Mouse (Mus musculus) neural tube, embryonic 14.5 days (tissue): ENCODE measurements at regions not wholly inside any gene's neighbourhood (a gene's known extent, or its start where the extent isn't known, plus 50 kb on each side); places are given as distances from the start of the nearest gene placed in this dataset.

Experiments used
- ATAC-seq: fragments of 200-750 bp; cut with Nextera tagmentation; 2 replicates; pipeline ENCODE4 v1.8.0; 2017; ENCODE audit warnings: low read depth, mild to moderate bottlenecking, moderate TSS enrichment, moderate library complexity
- H3K27ac ChIP-seq: fragments of 300-500 bp; sonication (generic); 2 replicates; pipeline ENCODE4 v1.5.1; 2014; ENCODE audit warnings: low read depth, mild to moderate bottlenecking, control low read depth, low read length, moderate library complexity, mixed read lengths
- H3K27me3 ChIP-seq: fragments of 300-500 bp; sonication (generic); 2 replicates; pipeline ENCODE4 v1.6.1; 2014; ENCODE audit warnings: low read length; ENCODE audit not compliant: control insufficient read depth, insufficient read depth
- H3K36me3 ChIP-seq: fragments of 300-500 bp; sonication (generic); 2 replicates; pipeline ENCODE4 v1.6.1; 2014; ENCODE audit warnings: low read length, mixed read lengths; ENCODE audit not compliant: control insufficient read depth, insufficient read depth
- H3K4me1 ChIP-seq: fragments of 300-500 bp; sonication (generic); 2 replicates; pipeline ENCODE4 v1.6.1; 2014; ENCODE audit warnings: low read length; ENCODE audit not compliant: control insufficient read depth, insufficient read depth
- H3K4me2 ChIP-seq: fragments of 300-500 bp; sonication (generic); 2 replicates; pipeline ENCODE4 v1.6.1; 2014; ENCODE audit warnings: mild to moderate bottlenecking, low read depth, low read length, control low read depth
- H3K4me3 ChIP-seq: fragments of 300-500 bp; sonication (generic); 2 replicates; pipeline ENCODE4 v1.5.1; 2014; ENCODE audit warnings: low read depth, low read length, control low read depth, mixed read lengths
- H3K9ac ChIP-seq: fragments of 300-500 bp; sonication (generic); replicated peaks from 2 replicates; pipeline ENCODE4 v1.6.1; 2014; ENCODE audit warnings: low read depth, mild to moderate bottlenecking, control low read depth, low read length, mixed read lengths
- H3K9me3 ChIP-seq: fragments of 300-500 bp; sonication (generic); 2 replicates; pipeline ENCODE4 v1.6.1; 2016; ENCODE audit warnings: low read length; ENCODE audit not compliant: control insufficient read depth
- WGBS: fragments of 180-500 bp; shearing (Covaris S2); extraction: QIAGEN DNeasy Blood & Tissue Kit; methylation state at CpG from one replicate; pipeline ENCODE4 v1.1.7; 2014; 5-methylcytosine and 5-hydroxymethylcytosine counted together

- Histone ChIP-seq H3K4me3 (no peak overlapping the region), H3K27ac (no peak overlapping the region), H3K4me2 (no peak overlapping the region), H3K27me3 (no peaks in the 10 kb centered on the region), H3K9me3 (no peaks in the 10 kb centered on the region), H3K4me1 (no peaks in the 10 kb centered on the region), H3K36me3 (no peaks in the 10 kb centered on the region), H3K9ac (no peak overlapping the region)
- ATAC-seq: no peak
- 42% methylated on average over 3 of the region's 3 CpGs for WGBS
These were observed 336.8 kb upstream of the Map3k7 start for GRCm38 (mm10) chr4:31627053-31627452.

- 95% methylated on average over 10 of the region's 10 CpGs for WGBS
- H3K4me2 ChIP-seq: no peak overlapping the region
- no peak overlapping the region for H3K9ac ChIP-seq
- no peak for ATAC-seq
- no peaks in the 10 kb centered on the region for H3K4me1 ChIP-seq
- H3K4me3 ChIP-seq: no peak overlapping the region
- no peaks in the 10 kb centered on the region for H3K27me3 ChIP-seq
- H3K36me3 ChIP-seq: no peaks in the 10 kb centered on the region
- no peak overlapping the region for H3K27ac ChIP-seq
- no peaks in the 10 kb centered on the region for H3K9me3 ChIP-seq
These were observed 336.1 kb upstream of the Map3k7 start for GRCm38 (mm10) chr4:31627777-31628176.

- Histone ChIP-seq H3K4me1 (peaks cover 9% of the 10 kb centered on the region; the same call in 1 of the 2 replicates), H3K4me2 (no peak overlapping the region), H3K27me3 (no peaks in the 10 kb centered on the region), H3K27ac (no peak overlapping the region), H3K4me3 (no peak overlapping the region), H3K9me3 (no peaks in the 10 kb centered on the region), H3K36me3 (no peaks in the 10 kb centered on the region), H3K9ac (no peak overlapping the region)
- 95% methylated on average over 6 of the region's 6 CpGs for WGBS
- no peak for ATAC-seq
These were observed 325.3 kb upstream of the Map3k7 start for GRCm38 (mm10) chr4:31638564-31638963.

- Histone ChIP-seq H3K9ac (no peak overlapping the region), H3K9me3 (no peaks in the 10 kb centered on the region), H3K36me3 (no peaks in the 10 kb centered on the region), H3K27ac (no peak overlapping the region), H3K4me3 (no peak overlapping the region), H3K27me3 (no peaks in the 10 kb centered on the region), H3K4me2 (no peak overlapping the region), H3K4me1 (peaks cover 9% of the 10 kb centered on the region; the same call in 1 of the 2 replicates)
- 38% methylated on average over 9 of the region's 9 CpGs for WGBS
- ATAC-seq: peak; percentile 94
These were observed 321.7 kb upstream of the Map3k7 start for GRCm38 (mm10) chr4:31642161-31642560.

GRCm38 (mm10) chr4:31642593-31643290, 321.2 kb upstream of the Map3k7 start:
- no peak overlapping the region for H3K4me3 ChIP-seq
- H3K9ac ChIP-seq: no peak overlapping the region
- ATAC-seq: peak; percentile 35; the same call in 1 of the 2 replicates
- no peaks in the 10 kb centered on the region for H3K9me3 ChIP-seq
- no peak overlapping the region for H3K4me2 ChIP-seq
- no peaks in the 10 kb centered on the region for H3K27me3 ChIP-seq
- peaks cover 9% of the 10 kb centered on the region; the same call in 1 of the 2 replicates for H3K4me1 ChIP-seq
- 51% methylated on average over 10 of the region's 10 CpGs for WGBS
- no peak overlapping the region for H3K27ac ChIP-seq
- no peaks in the 10 kb centered on the region for H3K36me3 ChIP-seq

GRCm38 (mm10) chr4:31648631-31649368, 315.1 kb upstream of the Map3k7 start:
- no peaks in the 10 kb centered on the region for H3K27me3 ChIP-seq
- no peaks in the 10 kb centered on the region for H3K4me1 ChIP-seq
- ATAC-seq: no peak
- H3K9ac ChIP-seq: no peak overlapping the region
- H3K9me3 ChIP-seq: no peaks in the 10 kb centered on the region
- 89% methylated on average over 8 of the region's 8 CpGs for WGBS
- H3K27ac ChIP-seq: no peak overlapping the region
- H3K4me2 ChIP-seq: no peak overlapping the region
- no peaks in the 10 kb centered on the region for H3K36me3 ChIP-seq
- no peak overlapping the region for H3K4me3 ChIP-seq

GRCm38 (mm10) chr4:31655364-31656106, 308.4 kb upstream of the Map3k7 start:
- H3K9me3 ChIP-seq: no peaks in the 10 kb centered on the region
- H3K4me1 ChIP-seq: no peaks in the 10 kb centered on the region
- no peak overlapping the region for H3K9ac ChIP-seq
- no peak overlapping the region for H3K4me3 ChIP-seq
- H3K27ac ChIP-seq: no peak overlapping the region
- no peaks in the 10 kb centered on the region for H3K36me3 ChIP-seq
- H3K27me3 ChIP-seq: no peaks in the 10 kb centered on the region
- 69% methylated on average over 11 of the region's 11 CpGs for WGBS
- no peak for ATAC-seq
- H3K4me2 ChIP-seq: no peak overlapping the region

- WGBS: 94% methylated on average over 8 of the region's 8 CpGs
- H3K9me3 ChIP-seq: no peaks in the 10 kb centered on the region
- H3K27me3 ChIP-seq: no peaks in the 10 kb centered on the region
- H3K4me1 ChIP-seq: no peaks in the 10 kb centered on the region
- no peak overlapping the region for H3K9ac ChIP-seq
- no peak overlapping the region for H3K27ac ChIP-seq
- H3K36me3 ChIP-seq: no peaks in the 10 kb centered on the region
- ATAC-seq: no peak
- no peak overlapping the region for H3K4me2 ChIP-seq
- H3K4me3 ChIP-seq: no peak overlapping the region
These were observed 307.8 kb upstream of the Map3k7 start for GRCm38 (mm10) chr4:31656111-31656510.

- no peak overlapping the region for H3K9ac ChIP-seq
- ATAC-seq: no peak
- H3K27ac ChIP-seq: no peak overlapping the region
- no peaks in the 10 kb centered on the region for H3K36me3 ChIP-seq
- 53% methylated on average over 5 of the region's 5 CpGs for WGBS
- H3K4me1 ChIP-seq: no peaks in the 10 kb centered on the region
- H3K27me3 ChIP-seq: no peaks in the 10 kb centered on the region
- no peak overlapping the region for H3K4me2 ChIP-seq
- H3K9me3 ChIP-seq: no peaks in the 10 kb centered on the region
- H3K4me3 ChIP-seq: no peak overlapping the region
These were observed 305.1 kb upstream of the Map3k7 start for GRCm38 (mm10) chr4:31658820-31659219.
